Mouse (Mus musculus): ENCODE measurements around the gene P2rx4.
"Not testable (repeated sequence)": the region's sequence is repeated elsewhere in the genome, so short reads cannot be mapped to it uniquely, and the experiment has no call there.

The P2rx4 gene

DNA sequence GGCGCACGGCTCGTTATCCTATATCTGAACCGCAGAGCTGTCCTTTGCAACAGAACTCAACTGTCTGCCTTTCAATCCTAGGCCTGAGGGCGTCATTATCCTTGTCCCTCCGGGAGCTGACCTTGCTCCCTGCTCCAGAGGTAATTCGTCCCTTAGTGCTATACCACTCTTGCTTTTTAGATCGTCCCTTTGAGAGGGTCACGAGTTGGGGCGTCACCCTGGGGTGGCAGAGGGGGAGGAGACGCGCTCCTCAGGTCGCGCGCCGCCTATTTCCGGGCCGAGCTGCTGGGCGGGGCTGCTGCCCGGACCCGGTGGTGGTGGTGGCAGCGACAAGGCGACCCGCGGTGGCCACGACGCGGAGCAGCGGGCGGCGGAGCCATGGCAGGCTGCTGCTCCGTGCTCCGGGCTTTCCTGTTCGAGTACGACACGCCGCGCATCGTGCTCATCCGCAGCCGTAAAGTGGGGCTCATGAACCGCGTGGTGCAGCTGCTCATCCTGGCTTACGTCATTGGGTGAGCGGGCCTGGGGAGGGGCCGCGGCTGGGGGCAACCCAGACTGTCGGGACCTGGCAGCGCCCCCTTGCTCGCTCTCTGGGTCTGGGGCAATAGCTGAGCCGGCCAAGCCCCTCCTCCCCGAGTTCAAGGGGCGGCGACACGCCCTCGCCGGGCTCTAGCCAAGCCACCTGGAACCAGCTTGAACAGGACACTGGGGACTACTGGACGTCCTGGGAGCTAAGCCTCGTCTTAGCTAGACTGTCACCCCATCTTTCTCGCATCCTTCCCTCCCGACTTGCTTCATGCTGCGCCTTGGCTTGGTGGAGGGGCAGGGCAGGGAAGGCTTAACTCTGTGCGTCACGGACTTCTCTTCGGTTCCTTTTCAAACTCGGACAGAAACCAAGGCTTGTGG is at the start of gene P2rx4:
TSS of gene P2rx4 (plus strand) at position 269 of the 906 bp plus-strand sequence.
- DNase-seq (ENCODE audit: low read depth): peak; percentile 58

DNA sequence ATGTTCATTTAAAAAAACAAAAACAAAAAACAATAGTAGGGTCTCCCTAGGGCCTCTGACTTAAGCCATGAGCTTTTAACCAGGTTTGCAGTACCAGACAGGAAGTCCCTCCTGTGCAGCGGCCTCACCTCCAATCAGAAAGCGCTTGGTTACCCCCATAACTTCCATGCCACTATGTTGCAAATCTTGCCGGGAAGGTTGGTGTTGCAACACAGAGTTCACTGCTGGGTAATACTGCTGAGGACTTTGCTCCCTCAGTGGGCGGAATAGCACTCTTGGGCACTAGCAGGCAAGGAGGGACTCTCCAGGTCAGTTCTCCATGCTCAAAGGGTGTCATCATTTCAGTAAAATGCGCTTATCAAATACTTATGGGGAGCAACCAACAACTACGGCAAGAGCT is 44.8 kb upstream of the P2rx4 start:
- no peak for DNase-seq (ENCODE audit: low read depth)

DNA sequence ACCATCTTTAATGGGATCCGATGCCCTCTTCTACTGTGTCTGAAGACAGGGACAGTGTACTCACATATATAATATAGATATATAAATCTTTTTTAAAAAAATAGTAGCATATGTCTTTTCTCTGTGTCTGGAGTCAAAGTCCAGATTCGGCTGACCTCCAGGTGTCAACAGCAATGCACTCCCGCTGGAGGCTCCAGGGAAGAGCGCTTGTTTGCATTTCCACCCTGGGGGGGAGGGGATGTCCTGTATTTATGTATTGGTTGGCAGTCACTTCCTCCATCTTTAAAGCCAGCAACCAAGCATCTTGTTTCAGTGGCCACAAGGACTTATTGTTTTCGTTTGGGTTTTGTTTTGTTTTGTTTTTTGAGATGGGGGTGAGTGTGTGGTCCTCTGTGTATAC is 42.3 kb upstream of the P2rx4 start:
- DNase-seq (ENCODE audit: low read depth): no peak

DNA sequence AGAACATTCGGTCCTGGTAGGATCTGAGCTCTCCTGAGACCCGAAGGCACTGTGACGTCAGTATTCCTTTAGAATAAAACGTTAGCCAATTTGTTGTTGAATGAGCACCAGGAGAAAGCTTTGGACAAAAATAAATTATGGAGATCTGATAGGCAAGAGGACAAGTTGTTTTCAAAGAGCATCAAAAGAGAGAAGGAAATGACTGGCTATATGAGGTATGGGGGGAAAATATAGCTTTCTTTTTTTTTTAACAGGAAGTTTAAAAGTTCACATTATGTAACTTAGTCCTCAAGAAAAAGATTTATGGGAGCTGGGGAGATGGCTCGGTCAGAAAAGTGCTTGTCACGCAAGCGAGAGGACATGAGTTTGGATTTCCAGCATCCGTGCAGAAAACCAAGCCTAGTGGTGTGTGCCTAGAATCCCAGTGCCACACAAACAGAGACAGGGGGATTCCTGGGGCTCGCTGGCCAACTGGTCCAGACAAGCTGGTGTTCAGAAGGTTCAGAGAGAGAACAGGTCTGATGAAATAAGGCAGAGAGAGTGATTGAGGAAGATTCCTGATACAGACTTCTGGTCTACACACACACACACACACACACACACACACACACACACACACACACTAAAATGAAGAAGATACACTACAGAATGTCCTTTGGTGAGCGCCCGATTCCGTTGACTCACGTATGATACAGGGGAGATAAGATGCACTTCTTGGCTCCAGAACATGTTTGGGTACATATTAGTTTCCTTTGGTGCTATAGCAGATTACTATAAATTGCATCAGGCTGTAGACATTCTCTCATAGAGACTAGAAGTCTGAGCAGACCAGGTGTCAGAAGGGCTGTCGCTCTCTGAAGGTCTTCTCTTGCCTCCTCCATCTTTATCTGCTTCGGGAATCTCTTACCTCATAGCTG is 38.1 kb upstream of the P2rx4 start:
- DNase-seq (ENCODE audit: low read depth): no peak

DNA sequence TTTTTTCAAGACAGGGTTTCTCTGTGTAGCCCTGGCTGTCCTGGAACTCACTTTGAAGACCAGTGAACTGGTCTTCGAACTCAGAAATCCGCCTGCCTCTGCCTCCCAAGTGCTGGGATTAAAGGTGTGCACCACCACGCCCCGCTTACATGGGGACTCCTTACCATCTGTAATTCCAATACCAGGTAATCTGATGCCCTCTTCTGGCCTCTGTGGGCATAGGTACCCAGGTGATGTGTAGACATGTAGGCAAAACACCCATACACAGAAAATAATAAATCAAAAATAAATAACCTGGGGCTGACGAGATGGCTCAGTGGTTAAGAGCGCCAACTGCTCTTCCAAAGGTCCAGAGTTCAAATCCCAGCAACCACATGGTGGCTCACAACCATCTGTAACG is 35.7 kb upstream of the P2rx4 start:
- not testable (repeated sequence) for DNase-seq (ENCODE audit: low read depth)

DNA sequence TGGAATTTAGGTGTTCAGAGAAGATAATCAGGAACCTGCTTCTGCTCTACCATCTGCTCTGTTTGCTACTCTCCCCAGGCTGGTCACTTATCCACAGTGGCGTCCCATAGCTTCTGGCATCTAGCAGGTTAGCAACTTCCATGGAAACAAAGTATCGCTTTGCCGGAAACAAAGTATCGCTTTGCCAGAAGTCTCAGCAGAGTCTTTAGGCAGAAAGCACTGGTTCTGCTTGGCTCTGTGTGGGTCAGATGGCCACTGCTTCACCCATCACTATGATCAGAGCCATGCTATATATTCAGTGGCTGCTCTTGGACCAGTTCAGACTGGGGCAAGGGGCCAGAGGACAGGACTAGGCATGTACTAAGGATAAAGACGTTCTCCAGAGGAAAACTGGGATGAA is 35.0 kb upstream of the P2rx4 start:
- DNase-seq (ENCODE audit: low read depth): no peak

DNA sequence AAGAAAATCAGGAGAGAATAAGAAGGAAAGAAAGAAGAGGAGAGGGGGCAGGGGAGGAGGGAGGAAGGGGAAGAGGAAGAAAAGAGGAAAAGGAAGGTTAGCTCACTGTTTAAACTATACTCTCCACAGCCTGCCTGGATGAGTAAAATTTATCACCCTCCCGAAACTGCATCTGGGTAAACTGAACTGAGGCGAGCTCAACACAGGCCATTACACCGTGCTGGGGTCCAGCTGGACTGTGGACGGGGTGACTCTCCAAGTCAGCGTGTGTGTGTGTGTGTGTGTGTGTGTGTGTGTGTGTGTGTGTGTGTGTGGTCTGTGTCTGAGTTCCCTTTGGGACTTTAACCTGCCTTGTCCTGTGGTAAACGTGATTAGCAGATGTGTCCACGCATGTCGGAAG is 31.3 kb upstream of the P2rx4 start:
- DNase-seq (ENCODE audit: low read depth): no peak

DNA sequence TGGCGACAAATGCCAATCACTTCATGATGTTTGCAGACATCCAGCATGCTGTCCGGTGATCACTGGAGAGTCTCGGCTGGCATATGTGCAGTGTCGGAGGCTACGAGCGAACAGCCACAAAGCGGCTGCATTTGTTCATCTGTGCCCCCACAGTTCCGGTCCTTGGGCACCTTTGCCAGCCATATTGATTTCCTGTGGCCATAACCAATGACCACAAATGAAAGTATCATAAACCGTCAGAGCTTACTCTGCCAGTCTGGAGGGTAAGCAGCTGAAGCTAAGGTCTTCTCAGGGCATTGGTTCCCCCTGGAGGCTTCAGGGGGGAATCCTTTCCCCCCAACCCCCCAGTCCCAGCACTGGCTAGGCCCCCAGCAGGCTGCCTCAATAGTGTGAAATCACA is 29.4 kb upstream of the P2rx4 start:
- no peak for DNase-seq (ENCODE audit: low read depth)

DNA sequence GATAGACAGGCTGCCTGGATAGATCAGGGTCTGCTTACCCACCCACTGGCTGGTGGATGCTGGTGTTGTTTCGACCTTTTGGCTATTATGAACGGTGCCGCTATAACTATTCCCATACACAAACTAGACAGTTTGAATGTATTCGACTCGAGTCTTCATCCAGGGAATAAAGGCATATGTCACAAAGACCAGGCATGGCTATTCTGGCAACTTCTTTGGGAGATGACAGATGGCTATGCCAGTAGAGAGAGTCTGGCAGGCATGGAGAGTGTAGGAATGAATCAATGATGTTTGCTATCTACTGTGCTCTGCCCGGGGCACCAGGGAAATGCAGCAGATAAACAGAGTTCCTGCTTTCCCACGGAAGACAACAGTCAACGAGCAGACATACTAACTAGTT is 27.5 kb upstream of the P2rx4 start:
- no peak for DNase-seq (ENCODE audit: low read depth)

DNA sequence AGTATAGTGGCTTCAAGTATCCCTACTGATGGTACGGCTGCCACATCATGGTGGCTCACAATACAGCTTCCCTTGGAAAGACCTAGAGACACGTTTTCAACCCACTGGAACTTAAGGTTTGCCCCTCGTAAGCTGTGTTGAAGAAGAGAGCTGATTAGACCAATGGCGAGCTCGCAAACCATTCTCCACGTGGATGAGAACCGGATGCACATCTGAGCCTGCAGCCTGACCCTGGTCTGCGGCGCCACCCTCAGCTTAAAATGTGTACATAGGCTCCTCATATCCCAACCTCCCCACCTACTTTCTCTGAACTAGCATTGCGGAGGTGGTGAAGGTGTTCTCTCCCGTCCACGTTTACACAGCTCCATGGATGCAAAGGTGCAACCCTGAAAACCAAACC is 26.1 kb upstream of the P2rx4 start:
- DNase-seq (ENCODE audit: low read depth): no peak

DNA sequence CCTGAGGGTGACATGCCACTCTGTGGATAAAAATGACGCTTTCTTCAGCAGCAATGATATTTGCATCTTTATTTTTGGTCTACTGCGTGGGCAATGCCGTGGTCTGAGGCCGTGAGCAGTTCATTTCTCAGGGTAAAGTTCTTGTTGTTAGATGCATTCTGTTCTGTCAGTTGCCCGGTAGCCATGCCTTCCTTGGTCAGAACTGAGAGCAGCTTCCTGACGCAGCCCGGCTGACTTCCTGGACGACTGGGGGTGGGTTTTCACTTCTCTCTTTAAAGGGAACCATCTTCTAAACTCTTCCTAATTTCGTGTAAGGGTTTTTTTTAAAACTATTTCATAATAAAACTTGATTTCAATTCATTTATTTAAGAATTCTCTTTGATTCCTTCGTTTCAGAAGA is 23.4 kb upstream of the P2rx4 start:
- DNase-seq (ENCODE audit: low read depth): no peak

DNA sequence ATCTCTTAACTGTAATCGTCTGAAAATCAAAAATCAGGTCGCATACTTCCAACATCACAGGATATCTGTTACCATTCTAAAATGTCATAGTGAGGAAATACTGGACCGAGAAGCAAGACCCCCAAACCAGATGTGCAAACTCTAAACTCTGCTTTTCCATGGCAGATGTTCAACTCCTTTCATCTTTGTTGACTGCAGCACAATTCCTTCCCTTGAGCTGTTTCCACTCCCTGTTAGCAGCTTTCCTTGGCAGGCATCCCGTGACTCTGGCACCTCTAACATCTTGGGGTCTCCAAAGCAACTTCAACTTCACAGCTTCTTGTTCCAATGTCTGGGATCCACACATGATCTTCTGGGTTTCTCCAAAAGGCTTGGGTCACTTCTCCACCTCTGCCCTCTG is 20.0 kb upstream of the P2rx4 start:
- no peak for DNase-seq (ENCODE audit: low read depth)

DNA sequence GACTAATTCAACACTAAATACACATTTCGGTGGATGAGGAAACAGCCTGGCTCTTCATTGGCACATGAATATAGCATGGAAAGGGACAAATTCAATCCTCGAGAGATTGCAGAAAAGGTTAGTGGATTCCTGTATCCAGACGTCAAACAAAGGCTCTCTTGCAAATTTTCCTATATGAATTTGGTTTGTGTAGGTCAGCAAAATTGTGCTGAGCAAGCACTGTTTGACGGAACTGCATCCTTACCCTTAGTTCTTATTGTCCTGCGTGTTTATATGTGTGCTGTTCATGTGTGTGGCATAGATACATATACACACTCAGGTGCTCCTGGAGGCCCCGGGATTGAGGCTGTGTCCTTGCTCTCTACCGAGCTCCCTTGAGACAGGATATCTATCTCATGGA is 18.2 kb upstream of the P2rx4 start:
- no peak for DNase-seq (ENCODE audit: low read depth)

DNA sequence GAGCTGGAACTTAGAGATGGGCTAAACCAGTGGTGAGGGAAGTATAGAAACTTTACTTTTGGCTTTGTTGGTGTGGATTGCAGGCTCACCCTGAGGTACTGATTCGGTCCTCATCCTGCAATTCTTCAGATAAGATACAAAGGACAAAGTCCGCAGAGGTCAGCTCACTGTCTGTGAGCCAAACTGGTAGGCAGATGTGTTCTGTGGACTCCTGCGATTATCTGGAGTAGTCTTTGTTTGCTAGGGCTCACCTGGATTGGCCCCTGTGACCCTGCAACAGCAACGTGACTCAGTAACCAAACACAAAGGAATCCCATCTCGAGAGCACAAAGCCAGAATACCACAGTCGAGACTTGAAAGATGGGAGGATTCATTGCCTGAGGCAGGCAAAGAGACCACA is 16.9 kb upstream of the P2rx4 start:
- no peak for DNase-seq (ENCODE audit: low read depth)

DNA sequence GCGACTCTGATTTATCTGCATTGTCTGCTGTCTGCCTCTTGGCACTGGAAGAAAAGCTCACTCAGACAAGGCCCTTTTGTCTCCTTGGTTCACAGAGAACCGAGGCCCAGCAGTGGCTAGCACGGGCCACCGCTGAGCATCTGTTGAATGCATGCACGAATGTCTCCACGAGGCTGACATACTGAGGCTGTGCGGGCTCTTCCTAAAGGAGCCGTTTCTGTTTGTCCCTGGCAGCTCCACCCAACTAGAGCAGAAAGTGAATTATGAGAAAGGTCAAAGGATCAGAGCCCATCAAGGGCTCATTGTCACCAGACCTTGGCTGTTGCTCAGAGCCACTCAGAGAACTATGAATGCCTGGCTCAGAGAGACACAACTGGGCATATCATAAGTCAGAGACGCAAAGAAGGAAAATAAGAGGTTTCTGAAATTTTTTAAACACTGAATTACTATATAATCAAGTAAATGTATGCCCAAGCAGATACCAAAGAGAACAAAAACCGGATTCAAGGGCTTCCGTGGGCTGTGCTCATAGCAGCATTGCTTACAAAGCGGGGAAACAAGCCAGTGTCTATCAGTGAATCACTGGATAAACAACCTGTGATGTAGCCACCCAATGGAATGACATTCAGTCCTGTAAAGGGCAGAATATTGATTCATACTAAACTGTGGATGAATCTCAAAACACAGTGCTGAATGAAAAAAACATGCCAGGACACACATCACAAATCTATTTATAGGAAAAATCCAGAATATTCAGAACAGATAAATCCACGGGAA is 13.7 kb upstream of the P2rx4 start:
- DNase-seq (ENCODE audit: low read depth): peak; percentile 34

DNA sequence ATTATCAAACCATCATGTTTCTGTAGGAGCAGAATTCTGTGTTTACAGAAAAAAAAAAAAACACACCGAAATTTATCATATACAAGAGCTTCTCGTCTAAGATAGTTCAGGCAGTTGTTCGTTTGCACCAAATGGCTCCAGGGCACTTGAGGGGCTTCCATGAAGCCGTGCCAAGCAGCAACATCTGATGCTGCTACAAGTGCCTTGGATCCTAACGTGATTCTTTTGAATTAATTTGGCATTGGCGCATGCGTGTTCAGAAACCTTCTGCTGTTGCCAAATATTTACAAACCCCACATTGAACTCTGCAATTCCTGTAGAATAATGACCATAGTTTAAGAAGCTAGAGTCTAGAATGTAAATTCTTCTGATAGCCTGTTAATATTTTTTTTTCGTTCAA is 11.8 kb upstream of the P2rx4 start:
- no peak for DNase-seq (ENCODE audit: low read depth)

DNA sequence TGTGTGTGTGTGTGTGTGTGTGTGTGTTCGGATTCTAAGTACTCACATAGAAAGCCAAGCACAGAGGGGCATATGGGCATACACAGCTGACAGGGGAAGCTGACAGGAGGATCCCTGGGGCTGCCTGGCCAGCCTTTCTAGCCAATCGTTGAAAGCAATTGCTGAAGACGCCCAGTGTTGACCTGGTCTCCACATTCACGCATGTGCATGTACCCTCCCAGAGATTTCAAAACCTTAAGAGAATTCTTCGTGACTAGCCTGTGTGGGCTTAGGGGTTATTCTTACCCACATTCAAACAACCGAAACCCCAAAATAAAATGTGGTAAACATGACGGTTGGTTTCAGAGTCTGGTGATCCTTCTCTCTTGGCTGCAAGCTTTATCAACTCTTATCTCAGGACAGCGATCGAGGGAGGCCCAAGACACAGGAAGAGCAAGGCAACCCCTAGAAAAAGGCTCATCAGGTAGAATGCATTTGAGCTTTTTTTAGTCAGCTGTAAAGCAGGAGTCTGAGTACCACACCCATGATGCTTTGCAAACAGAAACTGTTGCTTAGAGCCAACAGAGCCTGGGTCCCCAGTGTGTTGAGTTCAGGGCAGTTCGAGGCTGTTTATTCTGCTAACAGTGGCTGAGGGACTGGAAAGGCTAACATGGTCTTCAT is 9.2 kb upstream of the P2rx4 start:
- DNase-seq (ENCODE audit: low read depth): no peak

DNA sequence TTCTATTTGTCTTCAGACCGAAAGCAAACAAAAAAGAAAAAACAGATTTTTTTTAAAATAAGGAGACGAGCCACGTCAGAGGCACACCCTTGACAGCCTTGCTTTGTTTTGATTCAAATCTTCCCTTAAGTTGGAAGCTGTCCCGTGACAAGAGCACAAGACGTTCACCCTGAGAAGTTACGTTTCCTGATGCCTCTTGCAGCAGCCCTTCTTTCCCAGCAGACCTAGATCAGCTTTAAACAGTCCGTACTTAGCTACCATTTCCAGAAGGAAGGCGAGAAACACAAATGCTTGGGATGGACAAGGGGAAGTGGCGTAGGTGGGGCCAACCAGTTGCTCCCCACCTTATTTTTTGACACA is 8.7 kb upstream of the P2rx4 start:
- DNase-seq (ENCODE audit: low read depth): no peak

DNA sequence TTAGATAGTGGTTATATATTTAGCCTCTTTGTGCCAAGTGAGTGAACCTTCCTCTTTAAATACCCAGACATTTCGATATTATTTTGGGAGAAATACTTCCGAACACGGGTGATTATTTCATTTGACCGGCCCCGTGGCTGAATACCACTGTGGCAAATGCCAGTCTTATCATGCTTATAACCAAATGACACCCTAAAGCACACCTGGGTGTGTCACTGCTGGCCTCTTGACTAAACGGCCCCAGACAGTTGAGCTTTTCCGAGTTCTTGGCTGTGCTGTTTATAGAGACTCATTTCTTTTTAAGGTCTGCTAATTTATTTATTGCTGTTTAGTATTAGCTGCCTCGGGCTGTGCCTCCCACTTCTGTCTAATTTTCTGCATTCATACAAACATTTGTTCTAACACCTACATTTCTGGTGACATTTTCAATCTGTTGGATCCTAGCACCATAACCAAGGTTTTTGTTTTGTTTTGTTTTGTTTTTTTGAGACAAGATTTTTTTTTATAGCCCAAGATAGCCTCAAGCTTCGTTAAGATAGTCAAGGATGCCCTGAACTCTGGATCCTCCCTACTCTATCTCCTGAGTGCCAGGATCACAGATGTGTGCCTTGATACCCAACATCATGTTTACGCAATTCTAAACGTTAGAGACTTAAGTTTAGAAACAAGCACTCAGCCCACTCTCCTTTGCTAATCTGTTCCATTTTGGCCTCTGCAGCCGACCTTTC is 7.1 kb upstream of the P2rx4 start:
- no peak for DNase-seq (ENCODE audit: low read depth)

DNA sequence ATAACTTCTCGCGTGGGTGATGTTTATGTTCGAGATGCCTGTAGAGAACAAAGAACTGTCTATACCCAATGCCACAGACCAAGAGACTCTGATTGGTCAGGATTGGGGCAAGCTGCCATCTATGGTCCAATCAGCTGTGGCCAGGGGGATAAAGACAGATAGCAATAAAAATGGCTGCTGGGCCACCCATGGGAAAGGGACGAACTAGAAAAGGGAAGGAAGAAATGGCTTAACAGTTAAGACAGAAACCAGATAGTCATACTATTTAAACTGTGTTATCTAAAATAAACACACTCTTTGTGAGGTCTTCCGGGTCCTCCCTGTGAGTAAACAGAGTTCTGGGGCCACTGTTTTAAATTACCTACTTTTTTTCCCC is 6.5 kb upstream of the P2rx4 start:
- DNase-seq (ENCODE audit: low read depth): no peak

DNA sequence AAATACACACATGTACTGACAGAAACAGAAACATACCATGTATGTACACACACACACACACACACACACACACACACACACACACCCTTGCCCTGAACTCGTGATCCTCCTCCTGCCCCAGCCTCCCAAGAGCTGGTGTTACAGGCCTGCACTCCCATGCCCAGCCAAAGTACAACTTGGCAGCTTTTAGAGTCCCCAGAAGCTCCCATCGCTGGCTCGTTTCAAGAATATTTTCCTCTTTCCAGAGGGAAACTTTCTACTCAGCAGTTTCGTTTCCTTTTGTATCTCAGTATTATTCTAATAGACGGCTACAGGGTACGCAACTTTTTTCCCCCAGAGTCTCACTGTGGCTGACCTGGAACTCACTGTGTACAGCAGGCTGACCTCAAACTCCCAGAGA is 5.2 kb upstream of the P2rx4 start:
- DNase-seq (ENCODE audit: low read depth): no peak
